In genomic region chr11:74843435-74843714, GRCm38 (mm10) we compare ENCODE assay signal across 11 mouse cellular contexts. TPM values are rescaled to one million over a fixed set of nuclear protein-coding genes. Genes with fewer than 3 reads are reported as not detected.
DNase-seq lines count a peak whose midpoint lies in the region; ATAC-seq and TF ChIP-seq lines count a peak whose summit lies in the region.
"Had no signal": no experiment of that assay in that cellular context is flagged by ENCODE, and none has a peak within 500 bp of the region (broad histone marks: within the 10 kb centered on the region; RNA-seq: fewer than 3 reads in every experiment).

No protein-coding gene starts in this region.

- no peaks in the 10 kb centered on the region; the same call in 1 of the 2 replicates for H3K79me2 ChIP-seq in heart, adult 2 months (replicated peaks; ENCODE audit: control insufficient read depth, insufficient read depth, low read length)

- no peak for ATAC-seq in midbrain, embryonic 15.5 days (replicated peaks)
- ATAC-seq: forebrain, embryonic 16.5 days had no signal

- no peak overlapping the region for H3K4me2 ChIP-seq in midbrain, embryonic 15.5 days
- H3K4me2 ChIP-seq: midbrain, embryonic 12.5 days had no signal

- 20% methylated on average over 2 of the region's 2 CpGs for WGBS in heart, adult 2 months
- WGBS in midbrain, embryonic 10.5 days = 90% methylated on average over 2 of the region's 2 CpGs
- 81% methylated on average over 2 of the region's 2 CpGs for WGBS in midbrain, embryonic 15.5 days

- 0 out of 2 replicates have a peak, but pooled peaks have one; percentile 9 for TF ChIP-seq POLR2A in heart, adult 2 months (IDR thresholded peaks at IDR 0.05; ENCODE audit: insufficient read depth, low read depth, low read length)

- H3K27me3 ChIP-seq in heart, adult 2 months (ENCODE audit: control insufficient read depth, insufficient read depth, low read length) = no peaks in the 10 kb centered on the region
- H3K27me3 ChIP-seq in midbrain, embryonic 10.5 days (ENCODE audit: low read depth, poor library complexity, severe bottlenecking) = no peaks in the 10 kb centered on the region
- H3K27me3 ChIP-seq in midbrain, embryonic 15.5 days (replicated peaks) = no peaks in the 10 kb centered on the region
- H3K27me3 ChIP-seq: midbrain, embryonic 12.5 days had no signal

- no peak for TF ChIP-seq CTCF in heart, adult 2 months (IDR thresholded peaks at IDR 0.05)

- peak; percentile 58 to 63 for DNase-seq in heart, adult 2 months
- DNase-seq in heart, adult 8-10 months (ENCODE audit: low spot score) = no peak
- no peak for DNase-seq in midbrain, embryonic 10.5 days (ENCODE audit: low spot score)
- DNase-seq in heart, postnatal 14 days = peak; percentile 50 to 52
- no peak for DNase-seq in right cerebral cortex, postnatal 14 days
- DNase-seq in urinary bladder, postnatal 14 days (ENCODE audit: low spot score) = no peak
- no peak for DNase-seq in left cerebral cortex, postnatal 25 days (ENCODE audit: low spot score in 2 of 2)
- DNase-seq: liver had no signal

- H3K9me3 ChIP-seq in midbrain, embryonic 10.5 days (replicated peaks) = peaks cover 7% of the 10 kb centered on the region
- H3K9me3 ChIP-seq in midbrain, embryonic 15.5 days = no peaks in the 10 kb centered on the region

- no peak for TF ChIP-seq EP300 in heart, adult 2 months (IDR thresholded peaks at IDR 0.05; ENCODE audit: insufficient read depth, low read depth, low read length)

- no peak overlapping the region for H3K4me3 ChIP-seq in heart, adult 2 months
- H3K4me3 ChIP-seq in midbrain, embryonic 10.5 days = no peak overlapping the region
- no peak overlapping the region for H3K4me3 ChIP-seq in midbrain, embryonic 15.5 days
- H3K4me3 ChIP-seq: midbrain, embryonic 12.5 days had no signal

- peak overlapping the region; percentile 58 for H3K27ac ChIP-seq in heart, adult 2 months
- H3K27ac ChIP-seq in midbrain, embryonic 10.5 days (replicated peaks) = 0 out of 2 replicates have a peak overlapping the region, but pooled peaks have one; percentile 4
- H3K27ac ChIP-seq in midbrain, embryonic 15.5 days = no peak overlapping the region
- H3K27ac ChIP-seq: midbrain, embryonic 12.5 days had no signal

- peaks cover 6% of the 10 kb centered on the region for H3K4me1 ChIP-seq in heart, adult 2 months (ENCODE audit: control insufficient read depth, insufficient read depth, low read length)
- peaks cover 44% of the 10 kb centered on the region for H3K4me1 ChIP-seq in midbrain, embryonic 10.5 days
- H3K4me1 ChIP-seq in midbrain, embryonic 15.5 days = peaks cover 12% of the 10 kb centered on the region

- H3K9ac ChIP-seq in heart, adult 2 months (ENCODE audit: low read depth, low read length) = no peak overlapping the region
- H3K9ac ChIP-seq in midbrain, embryonic 15.5 days = no peak overlapping the region
- H3K9ac ChIP-seq: midbrain, embryonic 12.5 days had no signal

- no peaks in the 10 kb centered on the region for H3K36me3 ChIP-seq in heart, adult 2 months (ENCODE audit: control insufficient read depth, insufficient read depth, low read length)
- H3K36me3 ChIP-seq in midbrain, embryonic 10.5 days = peaks cover 71% of the 10 kb centered on the region
- peaks cover 15% of the 10 kb centered on the region for H3K36me3 ChIP-seq in midbrain, embryonic 15.5 days (replicated peaks)

- intact Hi-C loops in heart, adult 2 months (cut with DNase I) = no loop called here
- intact Hi-C loops in heart, postnatal 14 days (cut with DNase I) = loop anchor here (10.0 kb wide), 1 partner anchor 209 kb away; no protein-coding TSS in a partner anchor
- intact Hi-C loops in left cerebral cortex, postnatal 25 days (cut with DNase I) = no loop called here

RNA-seq across cellular contexts. Expression of gene Mnt, which starts 12.7 kb away (rescaled TPM):
- 10 to 100 TPM in 1 of 2 experiments, 1 to 10 TPM in 1; 6.7 to 10.7 TPM for total RNA-seq in heart, adult 2 months (2021)
- polyA plus RNA-seq in heart, adult 2 months (2012; rRNA removed) = 5.4 and 6.9 TPM in 2 replicates
- total RNA-seq in heart, adult 8-10 months (2022) = 10 to 100 TPM in 3 of 4 experiments, 1 to 10 TPM in 1; 7.4 to 13.4 (median 10.2) TPM
- 4.2 and 5.5 TPM in 2 replicates for polyA plus RNA-seq in midbrain, embryonic 10.5 days (2016; fragmentation: Nextera tagmentation; extraction: Ambion mirVana)
- 9.9 and 10.2 TPM in 2 replicates for polyA plus RNA-seq in midbrain, embryonic 15.5 days (2015; fragmentation: Nextera tagmentation; extraction: Ambion mirVana)
- 10 to 100 TPM; 10.5 to 11.6 TPM for total RNA-seq in heart, postnatal 14 days (2021)
- total RNA-seq in left cerebral cortex, postnatal 25 days (2021) = 10 to 100 TPM; 27.4 to 29.3 TPM

RNA-seq across cellular contexts. Expression of gene Sgsm2, which starts 53.5 kb away (rescaled TPM):
- 1 to 10 TPM; 5.1 to 5.3 TPM for total RNA-seq in heart, adult 2 months (2021)
- polyA plus RNA-seq in heart, adult 2 months (2012; rRNA removed) = 8.3 and 10.2 TPM in 2 replicates
- total RNA-seq in heart, adult 8-10 months (2022) = 1 to 10 TPM; 5.3 to 6.4 (median 5.8) TPM
- 7.6 and 9.5 TPM in 2 replicates for polyA plus RNA-seq in midbrain, embryonic 10.5 days (2016; fragmentation: Nextera tagmentation; extraction: Ambion mirVana)
- 31.2 and 33.9 TPM in 2 replicates for polyA plus RNA-seq in midbrain, embryonic 15.5 days (2015; fragmentation: Nextera tagmentation; extraction: Ambion mirVana)
- 1 to 10 TPM; 7.0 to 7.3 TPM for total RNA-seq in heart, postnatal 14 days (2021)
- total RNA-seq in left cerebral cortex, postnatal 25 days (2021) = 10 to 100 TPM; 76.0 to 78.3 TPM

RNA-seq across cellular contexts. Expression of gene Tsr1, which starts 54.5 kb away (rescaled TPM):
- 10 to 100 TPM; 17.7 to 18.5 TPM for total RNA-seq in heart, adult 2 months (2021)
- polyA plus RNA-seq in heart, adult 2 months (2012; rRNA removed) = 7.3 and 8.8 TPM in 2 replicates
- 10 to 100 TPM; 17.5 to 19.3 (median 17.8) TPM for total RNA-seq in heart, adult 8-10 months (2022)
- polyA plus RNA-seq in midbrain, embryonic 10.5 days (2016; fragmentation: Nextera tagmentation; extraction: Ambion mirVana) = 46.3 and 49.7 TPM in 2 replicates
- polyA plus RNA-seq in midbrain, embryonic 15.5 days (2015; fragmentation: Nextera tagmentation; extraction: Ambion mirVana) = 26.3 and 28.6 TPM in 2 replicates
- 10 to 100 TPM; 13.5 to 14.2 TPM for total RNA-seq in heart, postnatal 14 days (2021)
- total RNA-seq in left cerebral cortex, postnatal 25 days (2021) = 10 to 100 TPM; 26.2 to 28.1 TPM

Comparison
In these comparisons a context has a peak if more than half of its experiments do, and no peak if none do; other contexts are left out.
1. DNase-seq: peak in heart, adult 2 months (2 of 2) and heart, postnatal 14 days (2 of 2); none in heart, adult 8-10 months (single experiment), midbrain, embryonic 10.5 days (single experiment), right cerebral cortex, postnatal 14 days (single experiment), urinary bladder, postnatal 14 days (single experiment) and left cerebral cortex, postnatal 25 days (0 of 2).
2. RNA of gene Sgsm2, which starts 53.5 kb away (total RNA-seq): 76.0 to 78.3 TPM in left cerebral cortex, postnatal 25 days; 7.0 to 7.3 TPM in heart, postnatal 14 days, 5.3 to 6.4 TPM in heart, adult 8-10 months and 5.1 to 5.3 TPM in heart, adult 2 months; every median in the first group is over 4 times any median in the second.